Mouse (Mus musculus) brain, embryonic 14.5 days (tissue): ENCODE measurements around the gene Dpf3.

ENCODE experiments used
- CTCF ChIP-seq: fragments of 200-500 bp; IDR thresholded peaks from 2 replicates; pipeline ENCODE4 v1.5.1; 2012; ENCODE audit warnings: inconsistent platforms, mild to moderate bottlenecking, moderate library complexity, borderline replicate concordance; ENCODE audit not compliant: insufficient read depth, insufficient read length; ENCODE audit errors: extremely low read depth
- POLR2A ChIP-seq: fragments of 200-500 bp; IDR thresholded peaks from 2 replicates; pipeline ENCODE4 v1.6.1; 2012; ENCODE audit warnings: mild to moderate bottlenecking, inconsistent platforms, borderline replicate concordance; ENCODE audit not compliant: poor library complexity, insufficient read depth, insufficient read length, severe bottlenecking; ENCODE audit errors: extremely low read depth

GRCm38 (mm10) chr12:83314666-83315065 is 172.8 kb downstream of the Dpf3 start:
- TF ChIP-seq CTCF, result no peak
- TF ChIP-seq POLR2A, result no peak
